Mouse (Mus musculus) embryonic facial prominence, embryonic 11.5 days (tissue): ENCODE measurements around the gene Rab6a. TPM values are rescaled to one million over a fixed set of nuclear protein-coding genes. Genes with fewer than 3 reads are reported as not detected.
A peak's percentile ranks its signal among the peaks of the same experiment; 100 is the strongest.

Source experiments
- ATAC-seq: fragments of 200-750 bp; cut with Nextera tagmentation; replicated peaks from 2 replicates; pipeline ENCODE4 v1.8.0; 2017; ENCODE audit warnings: low read depth; ENCODE audit not compliant: insufficient number of reproducible peaks, low FRiP score, low TSS enrichment
- DNase-seq: peaks from one replicate; pipeline ENCODE4 v3.0.0-alpha.2; 2015; ENCODE audit warnings: low spot score
- H3K27ac ChIP-seq: fragments of 300-500 bp; sonication (generic); replicated peaks from 2 replicates; pipeline ENCODE4 v1.5.1; 2014; ENCODE audit warnings: mild to moderate bottlenecking, low read depth, low read length, control low read depth
- H3K27me3 ChIP-seq: fragments of 300-500 bp; sonication (generic); 2 replicates; pipeline ENCODE4 v1.6.1; 2014; ENCODE audit warnings: mild to moderate bottlenecking, low read length, moderate library complexity, mixed read lengths; ENCODE audit not compliant: control insufficient read depth, insufficient read depth
- H3K36me3 ChIP-seq: fragments of 300-500 bp; sonication (generic); replicated peaks from 2 replicates; pipeline ENCODE4 v1.6.1; 2014; ENCODE audit warnings: low read depth, mild to moderate bottlenecking, low read length, moderate library complexity, mixed read lengths; ENCODE audit not compliant: control insufficient read depth, insufficient read depth
- H3K4me1 ChIP-seq: fragments of 300-500 bp; sonication (generic); 2 replicates; pipeline ENCODE4 v1.6.1; 2014; ENCODE audit warnings: low read length, mixed read lengths; ENCODE audit not compliant: control insufficient read depth, insufficient read depth
- H3K4me2 ChIP-seq: fragments of 300-500 bp; sonication (generic); 2 replicates; pipeline ENCODE4 v1.6.1; 2014; ENCODE audit warnings: low read depth, mild to moderate bottlenecking, control low read depth, low read length, moderate library complexity
- H3K4me3 ChIP-seq: fragments of 300-500 bp; sonication (generic); 2 replicates; pipeline ENCODE4 v1.5.1; 2014; ENCODE audit warnings: low read depth, low read length, control low read depth
- H3K9ac ChIP-seq: fragments of 300-500 bp; sonication (generic); replicated peaks from 2 replicates; pipeline ENCODE4 v1.6.1; 2014; ENCODE audit warnings: mild to moderate bottlenecking, control low read depth, low read length
- H3K9me3 ChIP-seq: fragments of 300-500 bp; sonication (generic); replicated peaks from 2 replicates; pipeline ENCODE4 v1.6.1; 2016; ENCODE audit warnings: mild to moderate bottlenecking, low read length, inconsistent platforms, mixed read lengths; ENCODE audit not compliant: control insufficient read depth
- WGBS: fragments of 180-500 bp; shearing (Covaris S2); extraction: QIAGEN DNeasy Blood & Tissue Kit; methylation state at CpG from one replicate; pipeline ENCODE4 v1.1.7; 2014; 5-methylcytosine and 5-hydroxymethylcytosine counted together
- polyA plus RNA-seq: library from polyadenylated mRNA; unstranded; fragments of >200 nt; fragmentation: Nextera tagmentation; extraction: Ambion mirVana; gene quantifications from 2 replicates; pipeline ENCODE4 v1.2.1, GENCODE M21; 2014

Gene Rab6a
- polyA plus RNA-seq, 1 experiment from 2014 or later = 171 TPM

- H3K4me2 ChIP-seq = no peak overlapping the region
- no peak overlapping the region for H3K9ac ChIP-seq
- H3K9me3 ChIP-seq = no peaks in the 10 kb centered on the region
- ATAC-seq (no peak), DNase-seq (no peak)
- no peaks in the 10 kb centered on the region for H3K36me3 ChIP-seq
- H3K4me3 ChIP-seq = no peak overlapping the region
- H3K4me1 ChIP-seq = no peaks in the 10 kb centered on the region
- H3K27me3 ChIP-seq = no peaks in the 10 kb centered on the region
- 85% methylated on average over 2 of the region's 2 CpGs for WGBS
- H3K27ac ChIP-seq = no peak overlapping the region
These were observed 67.7 kb downstream of the Rab6a start for GRCm38 (mm10) chr7:100674941-100675340.

GRCm38 (mm10) chr7:100678052-100678451 is 70.8 kb downstream of the Rab6a start:
- Histone ChIP-seq H3K4me2 (no peak overlapping the region), H3K4me1 (no peaks in the 10 kb centered on the region), H3K9ac (no peak overlapping the region), H3K4me3 (no peak overlapping the region), H3K9me3 (no peaks in the 10 kb centered on the region), H3K27me3 (no peaks in the 10 kb centered on the region), H3K36me3 (no peaks in the 10 kb centered on the region), H3K27ac (no peak overlapping the region)
- DNase-seq = no peak
- no peak for ATAC-seq
- 85% methylated on average over 5 of the region's 5 CpGs for WGBS

GRCm38 (mm10) chr7:100678948-100679880 is 72.0 kb downstream of the Rab6a start:
- H3K4me2 ChIP-seq = no peak overlapping the region
- WGBS = 65% methylated on average over 15 of the region's 15 CpGs
- no peaks in the 10 kb centered on the region for H3K4me1 ChIP-seq
- no peaks in the 10 kb centered on the region for H3K27me3 ChIP-seq
- H3K4me3 ChIP-seq = no peak overlapping the region
- H3K27ac ChIP-seq = no peak overlapping the region
- ATAC-seq (no peak), DNase-seq (no peak)
- no peaks in the 10 kb centered on the region for H3K36me3 ChIP-seq
- no peaks in the 10 kb centered on the region for H3K9me3 ChIP-seq
- no peak overlapping the region for H3K9ac ChIP-seq

- WGBS = 57% methylated on average over 5 of the region's 5 CpGs
- no peak overlapping the region for H3K4me2 ChIP-seq
- DNase-seq = no peak
These were observed 73.9 kb downstream of the Rab6a start for GRCm38 (mm10) chr7:100681132-100681531.

DNA sequence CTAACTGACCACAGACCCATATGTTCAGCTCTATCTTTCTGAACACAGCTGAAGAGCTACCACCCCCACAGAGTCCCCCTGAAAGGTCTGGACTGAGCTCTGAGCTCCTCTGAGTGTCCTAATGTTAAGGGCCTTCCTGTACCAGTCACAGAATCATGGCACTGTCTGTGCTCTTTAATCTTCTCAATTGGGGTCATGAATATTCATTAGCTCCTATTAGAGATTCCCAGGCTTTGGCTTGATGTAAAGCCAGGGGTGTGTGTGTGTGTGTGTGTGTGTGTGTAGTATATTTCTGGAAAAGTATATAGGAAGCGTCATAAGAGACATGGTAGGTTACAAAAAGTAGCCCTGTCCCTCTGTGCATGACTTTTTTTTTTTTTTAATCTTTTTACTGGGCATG is 76.0 kb downstream of the Rab6a start:
- no peak overlapping the region for H3K4me3 ChIP-seq
- no peaks in the 10 kb centered on the region for H3K9me3 ChIP-seq
- 86% methylated on average over 1 of the region's 1 CpGs for WGBS
- no peak overlapping the region for H3K27ac ChIP-seq
- no peak overlapping the region for H3K4me2 ChIP-seq
- no peak for DNase-seq
- no peak overlapping the region for H3K9ac ChIP-seq
- no peaks in the 10 kb centered on the region for H3K36me3 ChIP-seq
- H3K4me1 ChIP-seq = no peaks in the 10 kb centered on the region
- H3K27me3 ChIP-seq = no peaks in the 10 kb centered on the region
- no peak for ATAC-seq

More at GRCm38 (mm10) chr7:100681132-100681531, 73.9 kb downstream of the Rab6a start:
- ATAC-seq = no peak
- Histone ChIP-seq H3K9ac (no peak overlapping the region), H3K9me3 (no peaks in the 10 kb centered on the region), H3K27ac (no peak overlapping the region), H3K27me3 (no peaks in the 10 kb centered on the region), H3K36me3 (no peaks in the 10 kb centered on the region), H3K4me1 (no peaks in the 10 kb centered on the region), H3K4me3 (no peak overlapping the region)

- Histone ChIP-seq H3K4me3 (no peak overlapping the region), H3K9me3 (no peaks in the 10 kb centered on the region), H3K4me1 (no peaks in the 10 kb centered on the region), H3K4me2 (no peak overlapping the region), H3K36me3 (no peaks in the 10 kb centered on the region), H3K27me3 (no peaks in the 10 kb centered on the region), H3K27ac (no peak overlapping the region), H3K9ac (no peak overlapping the region)
- no peak for ATAC-seq
- no peak for DNase-seq
- WGBS = 68% methylated on average over 5 of the region's 5 CpGs
These were observed 76.9 kb downstream of the Rab6a start for GRCm38 (mm10) chr7:100684081-100684480.

DNA sequence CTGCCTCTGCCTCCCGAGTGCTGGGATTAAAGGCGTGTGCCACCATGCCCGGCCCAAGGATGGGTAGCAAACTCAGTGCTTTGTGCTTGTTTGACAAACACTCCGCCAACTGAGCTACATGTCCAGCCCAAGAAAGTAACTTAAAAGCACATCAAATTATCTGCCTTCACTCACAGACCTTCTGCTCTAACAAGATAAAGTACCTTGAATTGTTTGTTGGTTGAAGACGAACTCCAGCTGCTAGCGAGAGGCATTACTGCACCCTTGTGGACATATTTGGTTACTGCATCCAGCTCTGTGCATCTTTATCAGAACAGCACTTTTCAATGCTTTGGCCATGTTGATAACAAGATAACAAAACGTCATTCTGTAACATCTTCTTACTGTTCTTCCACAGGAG is 77.3 kb downstream of the Rab6a start:
- H3K4me2 ChIP-seq = no peak overlapping the region
- 55% methylated on average over 7 of the region's 7 CpGs for WGBS
- no peaks in the 10 kb centered on the region for H3K9me3 ChIP-seq
- ATAC-seq = no peak
- no peak overlapping the region for H3K4me3 ChIP-seq
- H3K27me3 ChIP-seq = no peaks in the 10 kb centered on the region
- H3K27ac ChIP-seq = no peak overlapping the region
- no peak overlapping the region for H3K9ac ChIP-seq
- peak; percentile 79 for DNase-seq
- H3K4me1 ChIP-seq = no peaks in the 10 kb centered on the region
- H3K36me3 ChIP-seq = no peaks in the 10 kb centered on the region
